Mouse (Mus musculus) mature B cell (primary cell): ENCODE results near the gene Numa1.
"Not testable (repeated sequence)": the region's sequence is repeated elsewhere in the genome, so short reads cannot be mapped to it uniquely, and the experiment has no call there.

Experiments
- in situ Hi-C: fragments of 300-500 bp; cut with MboI; formaldehyde crosslinking; loops from 2 replicates; pipeline ENCODE4 v1.14.3; 2019

The Numa1 gene

GRCm38 (mm10) chr7:102048524-102048923, 114.6 kb downstream of the Numa1 start:
- in situ Hi-C loops: not testable (repeated sequence)

- in situ Hi-C loops: no loop called here
Observed at GRCm38 (mm10) chr7:102061353-102061752, 127.4 kb downstream of the Numa1 start.

- in situ Hi-C loops: no loop called here
Observed at GRCm38 (mm10) chr7:102062203-102062602, 128.3 kb downstream of the Numa1 start.

- in situ Hi-C loops: no loop called here
Observed at GRCm38 (mm10) chr7:102063891-102064290, 130.0 kb downstream of the Numa1 start.
